ENCODE assay signal across 24 mouse cellular contexts in genomic region chr3:101436469-101436868, GRCm38 (mm10). TPM values are rescaled to one million over a fixed set of nuclear protein-coding genes. Genes with fewer than 3 reads are reported as not detected.
A peak's percentile ranks its signal among the peaks of the same experiment; 100 is the strongest.
DNase-seq lines count a peak whose midpoint lies in the region; ATAC-seq lines count a peak whose summit lies in the region.
"Had no signal": no experiment of that assay in that cellular context is flagged by ENCODE, and none has a peak within 500 bp of the region (broad histone marks: within the 10 kb centered on the region; RNA-seq: fewer than 3 reads in every experiment).

No protein-coding gene starts in this region.

- WGBS in heart, embryonic 13.5 days, result 20% methylated on average over 4 of the region's 4 CpGs
- WGBS in limb, embryonic 12.5 days, result 71% methylated on average over 4 of the region's 4 CpGs
- WGBS in limb, embryonic 10.5 days, result 79% methylated on average over 4 of the region's 4 CpGs
- 24% methylated on average over 4 of the region's 4 CpGs for WGBS in liver, embryonic 16.5 days (ENCODE audit: insufficient replicate concordance)

- H3K36me3 ChIP-seq in heart, embryonic 13.5 days, result peaks cover 67% of the 10 kb centered on the region
- peaks cover 99% of the 10 kb centered on the region for H3K36me3 ChIP-seq in limb, embryonic 12.5 days
- peaks cover 99% of the 10 kb centered on the region for H3K36me3 ChIP-seq in limb, embryonic 10.5 days
- H3K36me3 ChIP-seq in liver, embryonic 16.5 days (ENCODE audit: control insufficient read depth, insufficient read depth), result no peaks in the 10 kb centered on the region

- H3K27me3 ChIP-seq in heart, embryonic 13.5 days (replicated peaks), result no peaks in the 10 kb centered on the region
- no peaks in the 10 kb centered on the region for H3K27me3 ChIP-seq in limb, embryonic 12.5 days
- no peaks in the 10 kb centered on the region for H3K27me3 ChIP-seq in limb, embryonic 10.5 days (ENCODE audit: low read depth, poor library complexity, severe bottlenecking)
- H3K27me3 ChIP-seq in liver, embryonic 16.5 days (ENCODE audit: control insufficient read depth, insufficient read depth, low read depth, low read length), result no peaks in the 10 kb centered on the region
- H3K27me3 ChIP-seq: CH12.LX; embryonic facial prominence, embryonic 15.5 days; kidney, embryonic 15.5 days; midbrain, embryonic 13.5 days had no signal

- no peak for DNase-seq in heart, postnatal 14 days
- no peak for DNase-seq in limb, embryonic 10.5 days (ENCODE audit: low spot score)
- DNase-seq: adrenal gland, postnatal 10 days; B cell, adult 2 months; cerebellum, adult 18-20 months; cerebellum, postnatal 25 days; embryo, embryonic 11 days; gastrocnemius, postnatal 14 days; heart, adult 11 months; kidney, adult 11 months; lung, adult 2 months; lung, postnatal 14 days; right cerebral cortex, postnatal 14 days had no signal

- H3K9ac ChIP-seq in heart, embryonic 13.5 days, result no peak overlapping the region
- no peak overlapping the region for H3K9ac ChIP-seq in limb, embryonic 12.5 days (replicated peaks)
- no peak overlapping the region for H3K9ac ChIP-seq in liver, embryonic 16.5 days (ENCODE audit: low read depth, low read length)
- H3K9ac ChIP-seq: embryonic facial prominence, embryonic 15.5 days; kidney, embryonic 15.5 days; midbrain, embryonic 13.5 days had no signal

- intact Hi-C loops in heart, postnatal 14 days (cut with DNase I), result no loop called here

- H3K4me3 ChIP-seq in heart, embryonic 13.5 days, result no peak overlapping the region
- no peak overlapping the region for H3K4me3 ChIP-seq in limb, embryonic 12.5 days (replicated peaks)
- H3K4me3 ChIP-seq in limb, embryonic 10.5 days, result no peak overlapping the region
- no peak overlapping the region for H3K4me3 ChIP-seq in liver, embryonic 16.5 days (ENCODE audit: low read depth, low read length)
- H3K4me3 ChIP-seq: embryonic facial prominence, embryonic 15.5 days; kidney, embryonic 15.5 days; midbrain, embryonic 13.5 days had no signal

- no peak overlapping the region for H3K4me2 ChIP-seq in heart, embryonic 13.5 days
- no peak overlapping the region for H3K4me2 ChIP-seq in limb, embryonic 12.5 days
- H3K4me2 ChIP-seq in liver, embryonic 16.5 days (ENCODE audit: low read depth, low read length), result no peak overlapping the region
- H3K4me2 ChIP-seq: embryonic facial prominence, embryonic 15.5 days; kidney, embryonic 15.5 days; midbrain, embryonic 13.5 days had no signal

- ATAC-seq in heart, embryonic 13.5 days (ENCODE audit: extremely low read depth, insufficient number of reproducible peaks, low FRiP score, low TSS enrichment), result no peak
- ATAC-seq in limb, embryonic 12.5 days (ENCODE audit: insufficient number of reproducible peaks, insufficient read depth, low FRiP score, low TSS enrichment, low read depth), result no peak
- ATAC-seq in common myeloid progenitor, adult 5-6 weeks (replicated peaks; ENCODE audit: low read depth, poor library complexity, severe bottlenecking), result peak; percentile 36
- ATAC-seq in liver, embryonic 16.5 days (ENCODE audit: low read depth), result peak; percentile 60; the same call in 1 of the 2 replicates
- ATAC-seq in erythroid progenitor cell, adult 5-6 weeks (replicated peaks; ENCODE audit: low FRiP score, poor library complexity, severe bottlenecking), result no peak
- ATAC-seq: forebrain, embryonic 16.5 days; midbrain, embryonic 13.5 days had no signal

- peak overlapping the region; percentile 66 for H3K27ac ChIP-seq in heart, embryonic 13.5 days (replicated peaks)
- H3K27ac ChIP-seq in limb, embryonic 12.5 days, result peak overlapping the region; percentile 42; the same call in 1 of the 2 replicates
- H3K27ac ChIP-seq in limb, embryonic 10.5 days, result no peak overlapping the region
- 0 out of 2 replicates have a peak overlapping the region, but pooled peaks have one; percentile 7 for H3K27ac ChIP-seq in liver, embryonic 16.5 days (ENCODE audit: low read length)
- H3K27ac ChIP-seq: embryonic facial prominence, embryonic 15.5 days; kidney, embryonic 15.5 days; midbrain, embryonic 13.5 days had no signal

- H3K9me3 ChIP-seq in heart, embryonic 13.5 days, result no peaks in the 10 kb centered on the region
- H3K9me3 ChIP-seq in limb, embryonic 12.5 days, result no peaks in the 10 kb centered on the region
- H3K9me3 ChIP-seq in limb, embryonic 10.5 days (replicated peaks), result no peaks in the 10 kb centered on the region
- H3K9me3 ChIP-seq in liver, embryonic 16.5 days (replicated peaks; ENCODE audit: control insufficient read depth, low read length), result no peaks in the 10 kb centered on the region
- H3K9me3 ChIP-seq: embryonic facial prominence, embryonic 15.5 days; kidney, embryonic 15.5 days; midbrain, embryonic 13.5 days had no signal

- peaks cover 78% of the 10 kb centered on the region for H3K4me1 ChIP-seq in heart, embryonic 13.5 days
- H3K4me1 ChIP-seq in limb, embryonic 12.5 days (replicated peaks), result peaks cover 5% of the 10 kb centered on the region; the same call in 1 of the 2 replicates
- peaks cover 4% of the 10 kb centered on the region; the same call in 1 of the 2 replicates for H3K4me1 ChIP-seq in limb, embryonic 10.5 days
- no peaks in the 10 kb centered on the region; the same call in 1 of the 2 replicates for H3K4me1 ChIP-seq in liver, embryonic 16.5 days (ENCODE audit: control insufficient read depth, low read depth, low read length)

RNA-seq across cellular contexts. Expression of gene Igsf3, which starts 59.6 kb away (rescaled TPM):
- polyA plus RNA-seq in heart, embryonic 13.5 days (2015; fragmentation: Nextera tagmentation; extraction: Ambion mirVana), result 40.1 and 41.9 TPM in 2 replicates
- total RNA-seq in heart, postnatal 14 days (2021), result 10 to 100 TPM; 14.9 to 16.8 TPM
- 95.2 and 104 TPM in 2 replicates for polyA plus RNA-seq in limb, embryonic 12.5 days (2016; fragmentation: Nextera tagmentation; extraction: Ambion mirVana)
- polyA plus RNA-seq in limb, embryonic 10.5 days (2016; fragmentation: Nextera tagmentation; extraction: Ambion mirVana), result 59.9 and 84.9 TPM in 2 replicates
- total RNA-seq in common myeloid progenitor, adult 5-6 weeks (2017), result 3.4 and 3.6 TPM in 2 replicates
- 3.8 and 4.3 TPM in 2 replicates for polyA plus RNA-seq in liver, embryonic 16.5 days (2015; fragmentation: Nextera tagmentation; extraction: Ambion mirVana)
- total RNA-seq in erythroid progenitor cell, adult 5-6 weeks (2015; ENCODE audit: low replicate concordance), result 4.3 and 6.7 TPM in 2 replicates
- total RNA-seq in erythroid progenitor cell, adult 5-6 weeks (2017; ENCODE audit: low replicate concordance), result 2.6 and 7.1 TPM in 2 replicates
- total RNA-seq: MEL had no signal

Comparison
In these comparisons a context has a peak if more than half of its experiments do, and no peak if none do; other contexts are left out.
1. ATAC-seq: peak in common myeloid progenitor, adult 5-6 weeks (single experiment) and liver, embryonic 16.5 days (single experiment); none in heart, embryonic 13.5 days (single experiment), limb, embryonic 12.5 days (single experiment) and erythroid progenitor cell, adult 5-6 weeks (single experiment).